In genomic region chr10:79989272-79989786, GRCm38 (mm10) we compare ENCODE assay signal across 8 mouse cellular contexts. TPM values are rescaled to one million over a fixed set of nuclear protein-coding genes. Genes with fewer than 3 reads are reported as not detected.
DNase-seq lines count a peak whose midpoint lies in the region; ATAC-seq and TF ChIP-seq lines count a peak whose summit lies in the region.

No protein-coding gene starts in this region.

- intact Hi-C loops in heart, postnatal 36 days (cut with DNase I): no loop called here

- no peak for DNase-seq in heart, postnatal 0 days (ENCODE audit: low spot score)
- DNase-seq in heart, postnatal 36 days: no peak
- peak; percentile 47 for DNase-seq in NIH3T3 (ENCODE audit: low read depth)
- DNase-seq in gastrocnemius, adult 18-20 months (ENCODE audit: low spot score): no peak
- DNase-seq in cerebellum, adult 8-10 months: no peak
- DNase-seq in right cerebral cortex, postnatal 36 days (ENCODE audit: low spot score in 2 of 2): no peak

- H3K4me2 ChIP-seq in heart, postnatal 0 days (ENCODE audit: low read depth, low read length): peak overlapping the region; percentile 73
- H3K4me2 ChIP-seq in hindbrain, embryonic 12.5 days (replicated peaks): peak overlapping the region; percentile 56
- peak overlapping the region; percentile 56 for H3K4me2 ChIP-seq in midbrain, embryonic 13.5 days (replicated peaks)

- ATAC-seq in heart, postnatal 0 days (ENCODE audit: insufficient read depth, low read depth): no peak
- ATAC-seq in hindbrain, embryonic 12.5 days (ENCODE audit: low FRiP score): no peak
- no peak for ATAC-seq in midbrain, embryonic 13.5 days

- H3K36me3 ChIP-seq in heart, postnatal 0 days (replicated peaks; ENCODE audit: control insufficient read depth, insufficient read depth, low read length): peaks cover 36% of the 10 kb centered on the region
- no peaks in the 10 kb centered on the region for H3K36me3 ChIP-seq in hindbrain, embryonic 12.5 days
- H3K36me3 ChIP-seq in midbrain, embryonic 13.5 days: no peaks in the 10 kb centered on the region; the same call in 1 of the 2 replicates

- no peak for TF ChIP-seq CTCF in heart, postnatal 0 days (IDR thresholded peaks at IDR 0.05; ENCODE audit: low read depth)

- H3K27me3 ChIP-seq in heart, postnatal 0 days (ENCODE audit: control insufficient read depth, insufficient read depth, low read length): no peaks in the 10 kb centered on the region
- peaks cover 46% of the 10 kb centered on the region for H3K27me3 ChIP-seq in hindbrain, embryonic 12.5 days
- peaks cover 47% of the 10 kb centered on the region for H3K27me3 ChIP-seq in midbrain, embryonic 13.5 days

- WGBS in heart, postnatal 0 days: 20% methylated on average over 8 of the region's 8 CpGs
- 30% methylated on average over 8 of the region's 8 CpGs for WGBS in hindbrain, embryonic 12.5 days
- WGBS in midbrain, embryonic 13.5 days: 37% methylated on average over 8 of the region's 8 CpGs

- H3K9ac ChIP-seq in heart, postnatal 0 days (replicated peaks; ENCODE audit: low read depth, low read length): peak overlapping the region; percentile 83
- H3K9ac ChIP-seq in hindbrain, embryonic 12.5 days: peak overlapping the region; percentile 60
- H3K9ac ChIP-seq in midbrain, embryonic 13.5 days (replicated peaks): no peak overlapping the region

- H3K4me3 ChIP-seq in heart, postnatal 0 days (ENCODE audit: low read depth, low read length): peak overlapping the region; percentile 65
- peak overlapping the region; percentile 47 for H3K4me3 ChIP-seq in hindbrain, embryonic 12.5 days
- peak overlapping the region; percentile 41; the same call in 1 of the 2 replicates for H3K4me3 ChIP-seq in midbrain, embryonic 13.5 days (replicated peaks)

- no peak for TF ChIP-seq EP300 in heart, postnatal 0 days (IDR thresholded peaks at IDR 0.05; ENCODE audit: low read depth)

- H3K27ac ChIP-seq in heart, postnatal 0 days (ENCODE audit: low read depth): peak overlapping the region; percentile 90
- H3K27ac ChIP-seq in hindbrain, embryonic 12.5 days: no peak overlapping the region
- no peak overlapping the region for H3K27ac ChIP-seq in midbrain, embryonic 13.5 days

- no peaks in the 10 kb centered on the region for H3K9me3 ChIP-seq in heart, postnatal 0 days (replicated peaks; ENCODE audit: control insufficient read depth, low read length)
- H3K9me3 ChIP-seq in hindbrain, embryonic 12.5 days (replicated peaks): 0 out of 2 replicates have a peak, but pooled peaks cover 3% of the 10 kb centered on the region
- no peaks in the 10 kb centered on the region for H3K9me3 ChIP-seq in midbrain, embryonic 13.5 days

- peaks cover 21% of the 10 kb centered on the region for H3K4me1 ChIP-seq in heart, postnatal 0 days (ENCODE audit: control insufficient read depth, insufficient read depth)
- peaks cover 22% of the 10 kb centered on the region for H3K4me1 ChIP-seq in hindbrain, embryonic 12.5 days
- H3K4me1 ChIP-seq in midbrain, embryonic 13.5 days (replicated peaks): peaks cover 20% of the 10 kb centered on the region

RNA-seq across cellular contexts. Expression of gene Cnn2, which starts 0.9 kb away (rescaled TPM):
- total RNA-seq in heart, postnatal 0 days (2014; rRNA removed; ENCODE audit: low replicate concordance): 142 and 158 TPM in 2 replicates
- polyA plus RNA-seq in heart, postnatal 0 days (2015; fragmentation: Nextera tagmentation; extraction: Ambion mirVana): 126 and 149 TPM in 2 replicates
- total RNA-seq in heart, postnatal 36 days (2021): 10 to 100 TPM; 29.9 to 30.6 TPM
- 178 and 204 TPM in 2 replicates for polyA plus RNA-seq in hindbrain, embryonic 12.5 days (2016; fragmentation: Nextera tagmentation; extraction: Ambion mirVana)
- 29.5 and 37.1 TPM in 2 replicates for polyA plus RNA-seq in midbrain, embryonic 13.5 days (2015; fragmentation: Nextera tagmentation; extraction: Ambion mirVana)
- 10 to 100 TPM in 1 of 2 experiments, 1 to 10 TPM in 1; 5.2 to 10.5 TPM for total RNA-seq in gastrocnemius, adult 18-20 months (2021)

RNA-seq across cellular contexts. Expression of gene Tmem259, which starts 5.2 kb away (rescaled TPM):
- total RNA-seq in heart, postnatal 0 days (2014; rRNA removed; ENCODE audit: low replicate concordance): 162 and 182 TPM in 2 replicates
- polyA plus RNA-seq in heart, postnatal 0 days (2015; fragmentation: Nextera tagmentation; extraction: Ambion mirVana): 18.0 and 18.1 TPM in 2 replicates
- total RNA-seq in heart, postnatal 36 days (2021): 100 to 1,000 TPM; 107 to 120 TPM
- 23.1 and 25.5 TPM in 2 replicates for polyA plus RNA-seq in hindbrain, embryonic 12.5 days (2016; fragmentation: Nextera tagmentation; extraction: Ambion mirVana)
- 13.7 and 16.7 TPM in 2 replicates for polyA plus RNA-seq in midbrain, embryonic 13.5 days (2015; fragmentation: Nextera tagmentation; extraction: Ambion mirVana)
- total RNA-seq in gastrocnemius, adult 18-20 months (2021): 10 to 100 TPM; 68.7 to 84.2 TPM

RNA-seq across cellular contexts. Expression of gene Abca7, which starts 7.0 kb away (rescaled TPM):
- total RNA-seq in heart, postnatal 0 days (2014; rRNA removed; ENCODE audit: low replicate concordance): 10.4 and 11.4 TPM in 2 replicates
- 1.9 TPM in 2 replicates for polyA plus RNA-seq in heart, postnatal 0 days (2015; fragmentation: Nextera tagmentation; extraction: Ambion mirVana)
- total RNA-seq in heart, postnatal 36 days (2021): 1 to 10 TPM; 7.7 to 7.9 TPM
- polyA plus RNA-seq in hindbrain, embryonic 12.5 days (2016; fragmentation: Nextera tagmentation; extraction: Ambion mirVana): 6.9 and 7.7 TPM in 2 replicates
- 5.4 and 5.8 TPM in 2 replicates for polyA plus RNA-seq in midbrain, embryonic 13.5 days (2015; fragmentation: Nextera tagmentation; extraction: Ambion mirVana)
- 1 to 10 TPM; 6.6 to 7.6 TPM for total RNA-seq in gastrocnemius, adult 18-20 months (2021)

RNA-seq across cellular contexts. Expression of gene Grin3b, which starts 18.8 kb away (rescaled TPM):
- not detected in 2 replicates for total RNA-seq in heart, postnatal 0 days (2014; rRNA removed; ENCODE audit: low replicate concordance)
- polyA plus RNA-seq in heart, postnatal 0 days (2015; fragmentation: Nextera tagmentation; extraction: Ambion mirVana): 0.29 and 0.34 TPM in 2 replicates
- total RNA-seq in heart, postnatal 36 days (2021): under 1 TPM; 0.27 to 0.28 TPM
- 0.23 and 0.44 TPM in 2 replicates for polyA plus RNA-seq in hindbrain, embryonic 12.5 days (2016; fragmentation: Nextera tagmentation; extraction: Ambion mirVana)
- polyA plus RNA-seq in midbrain, embryonic 13.5 days (2015; fragmentation: Nextera tagmentation; extraction: Ambion mirVana): 0.24 and 0.57 TPM in 2 replicates
- total RNA-seq in gastrocnemius, adult 18-20 months (2021): under 1 TPM; 0.32 to 0.59 TPM

RNA-seq across cellular contexts. Expression of gene Arhgap45, which starts 27.1 kb away (rescaled TPM):
- 3.9 and 11.0 TPM in 2 replicates for total RNA-seq in heart, postnatal 0 days (2014; rRNA removed; ENCODE audit: low replicate concordance)
- 1.9 TPM in 2 replicates for polyA plus RNA-seq in heart, postnatal 0 days (2015; fragmentation: Nextera tagmentation; extraction: Ambion mirVana)
- 1 to 10 TPM; 4.1 to 5.9 TPM for total RNA-seq in heart, postnatal 36 days (2021)
- polyA plus RNA-seq in hindbrain, embryonic 12.5 days (2016; fragmentation: Nextera tagmentation; extraction: Ambion mirVana): 8.7 and 8.9 TPM in 2 replicates
- 1.5 and 1.6 TPM in 2 replicates for polyA plus RNA-seq in midbrain, embryonic 13.5 days (2015; fragmentation: Nextera tagmentation; extraction: Ambion mirVana)
- total RNA-seq in gastrocnemius, adult 18-20 months (2021): 1 to 10 TPM in 1 of 2 experiments, under 1 TPM in 1; 0.75 to 1.3 TPM
